ENCODE assay signal across 19 mouse cellular contexts in the genomic region with DNA sequence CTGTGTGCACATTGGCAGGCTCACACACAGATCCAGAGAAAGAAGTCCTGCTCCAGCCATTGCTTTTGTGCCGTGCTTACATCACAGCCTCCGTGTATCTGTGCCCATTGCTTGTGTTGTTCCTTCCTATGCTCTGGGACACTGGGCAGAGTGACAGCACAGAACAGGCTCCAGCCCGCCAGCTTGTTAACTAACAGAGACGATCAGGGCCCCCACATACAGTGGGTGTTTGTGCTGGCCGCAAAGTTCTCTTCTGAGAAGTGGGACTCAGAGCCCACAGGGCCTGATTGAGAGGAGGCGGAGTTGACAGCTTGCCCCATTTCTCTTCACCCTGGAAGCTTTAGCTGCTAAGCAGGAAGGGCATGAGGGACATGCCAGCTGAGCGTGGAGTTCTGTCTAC.
A peak's percentile ranks its signal among the peaks of the same experiment; 100 is the strongest.
DNase-seq lines count a peak whose midpoint lies in the region; ATAC-seq and TF ChIP-seq lines count a peak whose summit lies in the region.
"Had no signal": no experiment of that assay in that cellular context is flagged by ENCODE, and none has a peak within 500 bp of the region (broad histone marks: within the 10 kb centered on the region; RNA-seq: fewer than 3 reads in every experiment).

No protein-coding gene starts in this region.

- intact Hi-C loops in left cerebral cortex, postnatal 14 days (cut with DNase I): no loop called here
- intact Hi-C loops in left cerebral cortex, postnatal 10 days (cut with DNase I): no loop called here

- no peaks in the 10 kb centered on the region for H3K27me3 ChIP-seq in forebrain, postnatal 0 days (ENCODE audit: insufficient read depth, low read length)
- H3K27me3 ChIP-seq in forebrain, embryonic 14.5 days (replicated peaks; ENCODE audit: control insufficient read depth, insufficient read depth, low read length): no peaks in the 10 kb centered on the region
- H3K27me3 ChIP-seq: limb, embryonic 13.5 days had no signal

- H3K4me2 ChIP-seq in forebrain, postnatal 0 days (ENCODE audit: low read depth): no peak overlapping the region
- H3K4me2 ChIP-seq in forebrain, embryonic 14.5 days (ENCODE audit: low read length): no peak overlapping the region
- H3K4me2 ChIP-seq: hindbrain, embryonic 14.5 days; limb, embryonic 13.5 days had no signal

- no peak overlapping the region for H3K4me3 ChIP-seq in forebrain, postnatal 0 days (ENCODE audit: low read depth, low read length)
- no peak overlapping the region for H3K4me3 ChIP-seq in forebrain, embryonic 14.5 days (ENCODE audit: low read depth, low read length)
- H3K4me3 ChIP-seq: heart, adult 2 months; limb, embryonic 13.5 days; midbrain, embryonic 10.5 days had no signal

- TF ChIP-seq CTCF in forebrain, postnatal 0 days (IDR thresholded peaks at IDR 0.05; ENCODE audit: low read depth): no peak

- H3K9me3 ChIP-seq in forebrain, postnatal 0 days (ENCODE audit: low read length): no peaks in the 10 kb centered on the region
- H3K9me3 ChIP-seq in forebrain, embryonic 14.5 days (replicated peaks; ENCODE audit: control insufficient read depth, low read length): no peaks in the 10 kb centered on the region
- H3K9me3 ChIP-seq: limb, embryonic 13.5 days; midbrain, embryonic 10.5 days had no signal

- peak; percentile 11 for DNase-seq in forebrain, postnatal 0 days
- DNase-seq in forebrain, embryonic 14.5 days (ENCODE audit: low spot score): no peak
- DNase-seq in left cerebral cortex, postnatal 14 days (ENCODE audit: low spot score in 2 of 2): peak; percentile 48 to 72
- DNase-seq in left cerebral cortex, postnatal 10 days (ENCODE audit: extremely low spot score in 1 of 2, low spot score in 2 of 2): no peak
- DNase-seq in layer of hippocampus, adult 8-10 months (ENCODE audit: low spot score in 2 of 2): peak; percentile 76 to 77
- peak; percentile 25 for DNase-seq in right cerebral cortex, postnatal 25 days
- no peak for DNase-seq in embryo, embryonic 9.5 days (ENCODE audit: extremely low spot score)
- no peak for DNase-seq in urinary bladder, postnatal 14 days (ENCODE audit: low spot score)
- DNase-seq: adrenal gland, postnatal 25 days; cerebellum, adult 9-11 months; heart, adult 2 months; kidney, postnatal 25 days; lung, postnatal 36 days; retina, postnatal 1 day had no signal

- H3K36me3 ChIP-seq in forebrain, postnatal 0 days (ENCODE audit: insufficient read depth): peaks cover 60% of the 10 kb centered on the region
- H3K36me3 ChIP-seq in forebrain, embryonic 14.5 days (ENCODE audit: control insufficient read depth, insufficient read depth, low read length): peaks cover 61% of the 10 kb centered on the region

- no peak overlapping the region for H3K27ac ChIP-seq in forebrain, postnatal 0 days (ENCODE audit: low read depth, low read length)
- no peak overlapping the region for H3K27ac ChIP-seq in forebrain, embryonic 14.5 days (ENCODE audit: low read depth, low read length)
- H3K27ac ChIP-seq: heart, adult 2 months; hindbrain, embryonic 14.5 days; limb, embryonic 13.5 days; midbrain, embryonic 10.5 days had no signal

- WGBS in forebrain, postnatal 0 days: 69% methylated on average over 7 of the region's 7 CpGs
- WGBS in forebrain, embryonic 14.5 days: 88% methylated on average over 7 of the region's 7 CpGs

- H3K4me1 ChIP-seq in forebrain, postnatal 0 days (ENCODE audit: insufficient read depth): no peaks in the 10 kb centered on the region
- H3K4me1 ChIP-seq in forebrain, embryonic 14.5 days (ENCODE audit: control insufficient read depth, insufficient read depth, low read length): no peaks in the 10 kb centered on the region
- H3K4me1 ChIP-seq: limb, embryonic 13.5 days; midbrain, embryonic 10.5 days had no signal

- peak; percentile 48 for ATAC-seq in forebrain, postnatal 0 days
- no peak for ATAC-seq in forebrain, embryonic 14.5 days
- ATAC-seq: activated CD4-positive, CD25-positive, alpha-beta regulatory T cell, adult 4 months; intestine, postnatal 0 days had no signal

- no peak overlapping the region for H3K9ac ChIP-seq in forebrain, postnatal 0 days
- no peak overlapping the region for H3K9ac ChIP-seq in forebrain, embryonic 14.5 days (ENCODE audit: low read length)
- H3K9ac ChIP-seq: hindbrain, embryonic 14.5 days; limb, embryonic 13.5 days had no signal

Comparison
In these comparisons a context has a peak if more than half of its experiments do, and no peak if none do; other contexts are left out.
1. DNase-seq: peak in forebrain, postnatal 0 days (single experiment), left cerebral cortex, postnatal 14 days (2 of 2), layer of hippocampus, adult 8-10 months (2 of 2) and right cerebral cortex, postnatal 25 days (single experiment); none in forebrain, embryonic 14.5 days (single experiment), left cerebral cortex, postnatal 10 days (0 of 2), embryo, embryonic 9.5 days (single experiment) and urinary bladder, postnatal 14 days (single experiment).